ENCODE assay signal across 7 mouse cellular contexts in genomic region chr3:86999415-86999740, GRCm38 (mm10). TPM values are rescaled to one million over a fixed set of nuclear protein-coding genes. Genes with fewer than 3 reads are reported as not detected.
DNase-seq lines count a peak whose midpoint lies in the region; ATAC-seq and TF ChIP-seq lines count a peak whose summit lies in the region.

Gene Cd1d1, minus strand, starts transcription at chr3:86999441.

- no peak within 1 kb of the TSS for H3K27ac ChIP-seq in testis, adult 2 months (ENCODE audit: control insufficient read depth, insufficient read depth, low read depth, low read length)
- H3K27ac ChIP-seq in embryonic facial prominence, embryonic 15.5 days (replicated peaks) = peak within 1 kb of the TSS; percentile 94
- peak within 1 kb of the TSS; percentile 84 for H3K27ac ChIP-seq in intestine, embryonic 16.5 days (ENCODE audit: low read length)
- peak within 1 kb of the TSS; percentile 88 for H3K27ac ChIP-seq in neural tube, embryonic 13.5 days (replicated peaks)

- H3K9me3 ChIP-seq in embryonic facial prominence, embryonic 15.5 days (replicated peaks) = no peaks in the 10 kb centered on the region
- no peaks in the 10 kb centered on the region for H3K9me3 ChIP-seq in intestine, embryonic 16.5 days (ENCODE audit: control insufficient read depth, low read length)
- H3K9me3 ChIP-seq in neural tube, embryonic 13.5 days = no peaks in the 10 kb centered on the region

- WGBS in embryonic facial prominence, embryonic 15.5 days = 15% methylated on average over 8 of the region's 8 CpGs
- WGBS in intestine, embryonic 16.5 days = 26% methylated on average over 8 of the region's 8 CpGs
- 38% methylated on average over 8 of the region's 8 CpGs for WGBS in neural tube, embryonic 13.5 days

- DNase-seq in testis, postnatal 14 days (ENCODE audit: low spot score) = no peak
- DNase-seq in spleen, adult 12 weeks (ENCODE audit: low spot score) = no peak
- DNase-seq in layer of hippocampus, adult 9-11 months = no peak

- no peak for TF ChIP-seq CTCF in testis, adult 2 months (IDR thresholded peaks at IDR 0.05; ENCODE audit: control insufficient read depth, insufficient read depth, insufficient replicate concordance, low read depth, low read length)

- peak within 1 kb of the TSS; percentile 58 for H3K9ac ChIP-seq in embryonic facial prominence, embryonic 15.5 days
- peak within 1 kb of the TSS; percentile 82 for H3K9ac ChIP-seq in intestine, embryonic 16.5 days (ENCODE audit: low read depth, low read length)
- H3K9ac ChIP-seq in neural tube, embryonic 13.5 days = peak within 1 kb of the TSS; percentile 75

- H3K4me3 ChIP-seq in testis, adult 2 months (ENCODE audit: control insufficient read depth, low read depth, low read length) = peak within 1 kb of the TSS; percentile 74
- peak within 1 kb of the TSS; percentile 60 for H3K4me3 ChIP-seq in embryonic facial prominence, embryonic 15.5 days (replicated peaks)
- H3K4me3 ChIP-seq in intestine, embryonic 16.5 days (ENCODE audit: low read length) = peak within 1 kb of the TSS; percentile 64
- peak within 1 kb of the TSS; percentile 52 for H3K4me3 ChIP-seq in neural tube, embryonic 13.5 days

- no peaks in the 10 kb centered on the region; the same call in 1 of the 2 replicates for H3K27me3 ChIP-seq in testis, adult 2 months (ENCODE audit: control insufficient read depth, insufficient read depth, low read length)
- H3K27me3 ChIP-seq in embryonic facial prominence, embryonic 15.5 days = no peaks in the 10 kb centered on the region
- no peaks in the 10 kb centered on the region for H3K27me3 ChIP-seq in intestine, embryonic 16.5 days (replicated peaks; ENCODE audit: control insufficient read depth, insufficient read depth, low read length)
- no peaks in the 10 kb centered on the region for H3K27me3 ChIP-seq in neural tube, embryonic 13.5 days

- no peaks in the 10 kb centered on the region for H3K36me3 ChIP-seq in testis, adult 2 months (ENCODE audit: control insufficient read depth, insufficient read depth, low read length)
- H3K36me3 ChIP-seq in embryonic facial prominence, embryonic 15.5 days = no peaks in the 10 kb centered on the region
- no peaks in the 10 kb centered on the region for H3K36me3 ChIP-seq in intestine, embryonic 16.5 days (ENCODE audit: control insufficient read depth, insufficient read depth, low read length)
- H3K36me3 ChIP-seq in neural tube, embryonic 13.5 days = no peaks in the 10 kb centered on the region

- H3K4me1 ChIP-seq in testis, adult 2 months (ENCODE audit: control insufficient read depth, insufficient read depth, low read length) = peaks cover 7% of the 10 kb centered on the region
- 0 out of 2 replicates have a peak, but pooled peaks cover 4% of the 10 kb centered on the region for H3K4me1 ChIP-seq in embryonic facial prominence, embryonic 15.5 days
- no peaks in the 10 kb centered on the region for H3K4me1 ChIP-seq in intestine, embryonic 16.5 days (ENCODE audit: control insufficient read depth, insufficient read depth, low read length)
- H3K4me1 ChIP-seq in neural tube, embryonic 13.5 days (replicated peaks) = peaks cover 16% of the 10 kb centered on the region; the same call in 1 of the 2 replicates

- no peak for ATAC-seq in embryonic facial prominence, embryonic 15.5 days (ENCODE audit: insufficient number of reproducible peaks, low FRiP score, low TSS enrichment, low read depth)
- no peak for ATAC-seq in intestine, embryonic 16.5 days
- ATAC-seq in neural tube, embryonic 13.5 days (ENCODE audit: low read depth) = no peak

- no peak for TF ChIP-seq POLR2A in testis, adult 2 months (IDR thresholded peaks at IDR 0.05; ENCODE audit: control insufficient read depth, low read depth, low read length)

- H3K4me2 ChIP-seq in embryonic facial prominence, embryonic 15.5 days (replicated peaks) = peak within 1 kb of the TSS; percentile 51
- peak within 1 kb of the TSS; percentile 63 for H3K4me2 ChIP-seq in intestine, embryonic 16.5 days (ENCODE audit: low read depth, low read length)
- H3K4me2 ChIP-seq in neural tube, embryonic 13.5 days = peak within 1 kb of the TSS; percentile 69

RNA-seq across cellular contexts. Expression of gene Cd1d1, which starts in this region (rescaled TPM):
- 1.3 and 1.8 TPM in 2 replicates for polyA plus RNA-seq in testis, adult 2 months (2012; rRNA removed)
- polyA plus RNA-seq in embryonic facial prominence, embryonic 15.5 days (2015; fragmentation: Nextera tagmentation; extraction: Ambion mirVana) = 51.5 and 62.2 TPM in 2 replicates
- 30.0 and 30.5 TPM in 2 replicates for polyA plus RNA-seq in intestine, embryonic 16.5 days (2015; fragmentation: Nextera tagmentation; extraction: Ambion mirVana)
- polyA plus RNA-seq in neural tube, embryonic 13.5 days (2015; fragmentation: Nextera tagmentation; extraction: Ambion mirVana) = 80.0 and 86.8 TPM in 2 replicates

Comparison
In these comparisons a context has a peak if more than half of its experiments do, and no peak if none do; other contexts are left out.
1. RNA of gene Cd1d1 (polyA plus RNA-seq): 80.0 to 86.8 TPM in neural tube, embryonic 13.5 days, 51.5 to 62.2 TPM in embryonic facial prominence, embryonic 15.5 days and 30.0 to 30.5 TPM in intestine, embryonic 16.5 days; 1.3 to 1.8 TPM in testis, adult 2 months; every median in the first group is over 10 times any median in the second.
2. Peak in every context shown above with its lines, with median percentiles within 50 percentile points of each other: H3K4me3 ChIP-seq, H3K4me2 ChIP-seq and H3K9ac ChIP-seq.